Mouse (Mus musculus): Measurements from ENCODE around the gene Itpr2.
A peak's percentile ranks its signal among the peaks of the same experiment; 100 is the strongest.

Itpr2 gene

DNA sequence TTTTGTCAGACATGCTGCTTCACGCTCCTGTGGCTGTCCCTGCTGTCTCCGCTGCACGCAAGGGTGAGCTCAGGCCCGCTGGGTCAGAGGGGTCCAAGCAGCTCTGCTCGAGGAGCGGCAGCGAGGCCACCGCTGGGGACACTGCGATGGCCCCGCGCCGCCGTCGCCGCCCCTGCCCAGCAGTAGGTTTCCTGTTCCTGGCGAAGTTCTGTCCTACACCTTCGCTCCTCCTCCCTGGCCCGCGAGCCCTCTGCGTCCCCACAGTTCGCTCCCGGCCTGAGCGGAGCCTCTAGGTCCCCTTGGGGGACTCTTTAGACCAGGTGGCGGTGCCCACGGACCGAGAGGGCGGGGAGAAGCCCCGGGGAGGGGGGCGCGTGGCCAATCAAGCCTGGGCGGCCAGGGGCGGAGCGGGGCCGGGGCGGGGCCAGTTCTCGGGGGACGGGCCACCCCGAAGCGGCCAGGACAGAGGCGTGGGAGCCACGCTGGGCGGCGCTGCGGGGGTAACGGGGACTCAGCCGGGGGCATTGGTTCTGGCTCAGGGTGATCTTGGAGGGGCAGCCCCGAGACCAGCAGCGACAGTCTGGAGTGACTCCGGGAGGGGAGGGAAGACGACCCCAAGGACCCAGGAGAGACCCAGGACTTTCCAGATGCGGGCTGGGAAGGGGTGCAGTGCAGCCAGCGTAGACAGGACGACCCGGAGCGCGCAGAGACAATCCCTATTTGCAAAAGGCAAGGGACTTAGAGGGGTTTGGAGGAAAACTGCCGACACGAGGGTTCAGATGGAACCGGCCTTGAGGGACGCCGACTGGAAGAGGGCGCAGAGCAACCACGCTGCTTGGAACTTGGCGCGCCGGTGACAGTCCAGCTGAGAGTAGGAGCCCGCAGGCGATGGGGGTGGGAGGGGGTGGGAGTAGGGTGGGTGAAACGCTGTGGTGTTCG is at the start of gene Itpr2:
TSS of gene Itpr2 (minus strand) at position 358 of the 939 bp plus-strand sequence.
- peak; percentile 92 for DNase-seq (ENCODE audit: low read depth)

- DNase-seq (ENCODE audit: low read depth), result no peak
Measured at GRCm38 (mm10) chr6:146551326-146551725, 49.3 kb upstream of the Itpr2 start.

- peak; percentile 46 for DNase-seq (ENCODE audit: low read depth)
Measured at GRCm38 (mm10) chr6:146550421-146550820, 48.4 kb upstream of the Itpr2 start.

- DNase-seq (ENCODE audit: low read depth), result no peak
Measured at GRCm38 (mm10) chr6:146545289-146545865, 43.4 kb upstream of the Itpr2 start.

DNA sequence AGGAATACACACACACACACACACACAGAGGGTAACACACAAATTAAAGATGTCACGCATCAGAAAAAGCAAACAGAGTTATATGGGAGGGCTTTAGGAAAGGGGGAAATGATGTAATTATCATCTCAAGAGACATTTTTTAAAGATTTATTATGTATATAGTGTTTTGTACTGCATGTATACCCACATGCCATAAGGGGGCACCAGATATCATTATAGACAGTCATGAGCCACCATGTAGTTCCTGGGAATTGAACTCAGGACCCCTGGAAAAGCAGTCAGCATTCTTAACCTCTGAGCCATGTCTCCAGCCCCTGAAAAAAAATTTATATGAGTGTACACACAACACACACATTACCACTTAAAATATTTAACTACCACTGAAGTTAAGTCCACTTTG is 42.6 kb upstream of the Itpr2 start:
- peak; percentile 64 for DNase-seq (ENCODE audit: low read depth)

GRCm38 (mm10) chr6:146540386-146540785 is 38.4 kb upstream of the Itpr2 start:
- DNase-seq (ENCODE audit: low read depth), result no peak

DNA sequence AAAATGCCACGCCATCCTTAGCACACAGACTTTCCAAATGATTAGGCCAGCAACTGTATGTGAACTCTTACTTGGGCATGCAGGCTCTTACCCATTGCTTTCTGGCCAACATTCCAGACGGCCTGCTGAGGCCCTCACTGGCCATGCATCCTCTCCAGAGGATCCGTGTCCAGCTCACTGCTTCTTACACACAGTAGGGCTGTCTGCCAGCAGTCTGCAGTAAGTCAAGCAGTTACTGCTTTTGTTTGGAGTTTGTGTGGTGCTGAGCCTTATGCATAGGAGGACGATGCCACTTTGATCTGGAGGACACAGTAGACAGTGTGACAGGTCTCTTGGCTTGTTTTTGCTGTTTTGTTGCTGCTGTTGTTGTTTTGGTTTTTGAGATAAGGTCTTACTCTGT is 36.6 kb upstream of the Itpr2 start:
- no peak for DNase-seq (ENCODE audit: low read depth)

DNA sequence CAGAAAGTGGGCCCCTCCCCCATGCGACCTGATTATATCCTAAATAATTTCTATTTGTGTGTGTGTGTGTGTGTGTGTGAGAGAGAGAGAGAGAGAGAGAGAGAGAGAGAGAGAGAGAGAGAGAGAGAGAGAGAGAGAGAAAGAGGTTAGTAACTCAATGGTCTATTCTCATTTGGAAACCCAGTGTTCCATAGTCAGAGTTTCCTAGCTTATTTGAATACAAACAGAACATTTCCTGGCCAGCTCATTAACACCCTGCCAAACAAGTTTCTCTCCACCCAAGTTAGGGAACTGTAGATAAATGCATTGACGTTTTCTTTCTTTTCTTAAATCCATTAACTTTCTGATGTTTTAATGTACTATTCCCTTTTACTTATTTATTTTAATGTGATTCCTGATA is 36.0 kb upstream of the Itpr2 start:
- DNase-seq (ENCODE audit: low read depth), result no peak

- no peak for DNase-seq (ENCODE audit: low read depth)
Measured at GRCm38 (mm10) chr6:146537111-146537510, 35.1 kb upstream of the Itpr2 start.

GRCm38 (mm10) chr6:146535501-146535900 is 33.5 kb upstream of the Itpr2 start:
- DNase-seq (ENCODE audit: low read depth), result no peak

DNA sequence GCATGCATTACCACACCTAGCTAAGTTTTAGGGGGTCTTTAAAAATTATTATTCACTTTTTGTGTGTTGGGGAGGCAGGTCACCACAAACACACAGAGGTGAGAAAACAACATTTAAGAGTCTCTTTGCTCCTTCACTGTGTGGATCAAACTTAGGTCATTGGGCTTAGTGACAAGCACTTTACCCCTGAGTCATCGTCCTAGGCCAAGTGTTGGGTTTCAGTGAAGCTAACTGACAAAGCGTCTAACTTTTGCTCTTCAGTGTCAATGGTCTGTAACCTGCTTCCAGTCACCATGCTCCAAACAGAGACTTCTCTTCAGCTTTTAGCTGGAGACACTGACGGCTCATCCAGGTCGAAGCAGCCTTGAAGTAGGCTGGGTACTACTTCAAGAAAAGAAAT is 31.1 kb upstream of the Itpr2 start:
- DNase-seq (ENCODE audit: low read depth), result peak; percentile 56

DNA sequence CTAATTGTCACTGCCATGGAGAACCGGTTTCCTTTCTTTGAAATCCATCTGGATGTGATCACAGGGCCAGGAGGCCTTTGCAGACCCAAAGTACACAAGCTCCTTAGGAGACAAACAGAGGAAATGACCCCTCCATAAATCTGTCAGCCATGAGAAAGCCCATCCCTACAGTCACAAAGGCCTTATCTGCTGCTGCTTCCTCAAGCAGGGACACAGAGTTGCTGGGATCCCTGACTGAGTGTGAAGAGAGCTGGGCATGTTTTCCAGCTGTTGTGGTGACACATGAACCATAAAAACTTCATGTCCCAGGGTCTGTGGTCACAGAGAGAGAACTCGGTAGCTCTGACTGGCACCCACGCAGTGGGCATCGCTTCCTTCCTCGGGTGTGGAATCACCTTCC is 28.7 kb upstream of the Itpr2 start:
- peak; percentile 51 for DNase-seq (ENCODE audit: low read depth)

DNA sequence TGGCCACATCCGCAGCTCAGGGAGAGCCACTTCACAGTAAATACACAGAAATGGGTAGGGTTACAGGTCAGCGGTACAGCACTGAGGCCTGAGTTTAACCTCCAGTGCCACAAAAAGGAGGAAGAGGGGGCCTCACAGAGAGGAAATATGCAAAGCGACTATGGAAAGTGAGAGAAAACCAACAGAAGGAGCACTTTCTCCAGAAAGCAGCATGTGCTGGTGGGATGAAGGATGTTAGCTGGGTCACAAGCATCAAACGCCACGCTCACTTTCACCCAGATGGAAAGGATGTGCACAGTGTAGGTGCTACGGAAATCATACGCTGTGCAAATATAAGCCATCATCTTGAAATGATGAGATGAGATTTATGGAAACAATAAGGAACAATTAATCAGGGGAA is 28.3 kb upstream of the Itpr2 start:
- DNase-seq (ENCODE audit: low read depth), result no peak

- no peak for DNase-seq (ENCODE audit: low read depth)
Measured at GRCm38 (mm10) chr6:146527537-146527936, 25.5 kb upstream of the Itpr2 start.

DNA sequence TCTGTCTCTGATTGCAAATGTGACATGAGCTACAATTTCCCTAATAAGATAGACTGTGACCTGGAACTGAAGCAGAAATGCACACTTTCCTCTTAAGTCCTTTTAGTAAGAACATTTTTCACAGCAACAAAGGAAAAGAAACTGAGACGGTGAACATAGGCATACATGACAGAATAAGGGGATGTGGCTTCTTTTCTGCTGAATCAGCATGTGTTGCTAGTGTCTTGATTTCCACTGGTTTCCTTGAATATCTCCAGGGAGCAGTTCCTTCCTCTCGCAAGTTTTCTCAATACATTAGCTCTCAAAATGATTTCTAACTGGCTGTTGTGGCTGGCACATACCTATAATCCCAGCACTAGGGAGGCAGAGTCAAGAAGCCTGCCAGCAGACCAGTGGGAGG is 23.5 kb upstream of the Itpr2 start:
- peak; percentile 32 for DNase-seq (ENCODE audit: low read depth)

DNA sequence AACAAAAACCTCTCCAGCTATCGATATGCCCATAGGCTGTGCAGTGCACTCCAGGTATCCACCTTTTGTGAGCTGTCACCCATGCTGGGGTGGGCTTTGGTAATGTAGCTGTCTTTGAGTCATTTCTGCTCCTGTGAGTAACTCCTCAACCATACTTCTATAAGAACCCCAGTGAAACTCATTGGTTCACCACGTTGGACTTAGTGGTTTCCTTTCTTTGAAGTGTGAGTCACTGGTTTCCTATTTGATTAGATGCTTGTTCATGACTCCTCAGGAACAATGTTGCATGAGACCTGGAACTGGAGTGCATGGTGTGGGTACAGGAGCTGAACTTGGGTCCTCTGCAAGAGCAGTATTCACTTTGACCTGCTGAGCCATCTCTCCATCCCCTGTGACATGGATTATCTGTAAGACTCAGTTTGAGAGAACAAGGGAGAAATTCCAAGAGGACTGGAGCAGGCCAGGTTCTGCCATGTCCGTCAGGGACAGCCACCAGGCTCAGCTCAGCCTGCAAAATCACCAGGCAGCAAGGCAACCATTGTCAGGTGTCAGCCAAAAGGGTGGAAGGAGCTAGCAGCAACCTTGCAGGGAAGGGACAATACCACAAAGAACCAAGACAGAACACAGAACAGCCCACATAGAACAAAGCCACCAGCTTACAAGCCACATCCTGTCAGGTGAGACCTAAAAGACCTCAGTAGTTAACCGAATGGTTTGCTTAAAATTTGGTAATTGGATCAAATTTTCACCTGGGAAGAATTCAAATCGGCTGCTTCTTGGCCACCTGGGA is 19.6 kb upstream of the Itpr2 start:
- peak; percentile 98 for DNase-seq (ENCODE audit: low read depth)

DNA sequence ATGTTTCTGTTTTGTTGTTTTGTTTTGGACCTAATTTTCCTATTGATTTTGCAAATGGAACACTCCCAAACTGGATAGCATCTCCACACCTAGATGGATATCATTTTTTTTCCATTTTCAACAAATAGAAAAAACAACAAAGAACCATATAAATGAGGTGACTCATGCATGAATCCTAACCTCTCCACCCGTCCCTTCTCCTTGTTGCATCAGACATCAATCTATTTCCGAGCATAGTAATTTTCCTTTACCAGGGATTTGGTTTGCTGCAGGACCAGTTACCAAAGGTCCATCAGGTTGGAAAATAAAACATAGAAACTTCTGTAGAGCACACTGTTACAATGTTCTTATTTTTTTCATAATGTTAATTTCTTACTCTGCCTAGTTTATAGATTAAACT is 17.0 kb upstream of the Itpr2 start:
- DNase-seq (ENCODE audit: low read depth), result peak; percentile 31

- peak; percentile 83 for DNase-seq (ENCODE audit: low read depth)
Measured at GRCm38 (mm10) chr6:146515936-146516335, 13.9 kb upstream of the Itpr2 start.

- DNase-seq (ENCODE audit: low read depth), result peak; percentile 75
Measured at GRCm38 (mm10) chr6:146514531-146514948, 12.5 kb upstream of the Itpr2 start.

GRCm38 (mm10) chr6:146513899-146514298 is 11.9 kb upstream of the Itpr2 start:
- no peak for DNase-seq (ENCODE audit: low read depth)

DNA sequence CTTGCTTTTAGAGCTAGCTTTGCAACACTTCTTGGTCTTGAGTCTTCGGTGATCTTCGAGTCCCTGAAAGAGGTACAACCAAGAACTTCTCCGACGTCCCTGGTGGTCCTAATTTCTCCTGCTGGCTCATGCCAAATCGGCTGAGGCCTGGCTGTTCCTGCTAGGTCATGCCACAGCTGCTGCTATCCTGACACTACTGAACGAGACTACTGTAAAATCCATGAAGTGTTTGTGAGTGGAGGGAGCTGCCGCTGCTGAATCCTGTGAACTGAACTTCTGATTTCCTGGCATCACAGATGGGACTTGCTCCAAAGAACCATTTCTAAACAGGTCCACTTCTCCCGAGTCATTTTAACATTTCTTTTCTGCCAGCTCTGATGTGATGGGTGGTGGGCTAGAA is 11.4 kb upstream of the Itpr2 start:
- no peak for DNase-seq (ENCODE audit: low read depth)

GRCm38 (mm10) chr6:146511511-146511910 is 9.5 kb upstream of the Itpr2 start:
- no peak for DNase-seq (ENCODE audit: low read depth)

DNA sequence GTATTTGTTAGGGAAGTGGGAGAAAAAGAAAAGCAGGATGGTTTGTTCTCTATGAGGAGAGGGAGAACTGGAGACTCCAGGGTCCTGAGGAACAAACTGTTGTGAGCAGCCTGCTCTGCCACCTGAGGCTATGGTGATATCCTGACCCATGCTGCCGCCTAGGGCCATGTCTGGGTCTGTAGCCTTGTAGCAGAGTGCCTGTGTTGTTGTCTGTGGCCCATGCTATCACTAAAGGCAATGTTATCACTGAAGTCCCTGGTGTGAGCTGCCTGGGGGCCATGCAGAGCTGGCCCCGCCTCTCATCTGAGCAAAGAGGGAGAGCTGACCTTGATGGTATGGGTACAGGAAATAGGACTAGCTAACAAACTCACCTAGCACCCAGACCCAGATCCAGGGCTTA is 7.9 kb upstream of the Itpr2 start:
- DNase-seq (ENCODE audit: low read depth), result no peak
